Mouse (Mus musculus): Measurements from ENCODE around the gene Guca2a.

DNA sequence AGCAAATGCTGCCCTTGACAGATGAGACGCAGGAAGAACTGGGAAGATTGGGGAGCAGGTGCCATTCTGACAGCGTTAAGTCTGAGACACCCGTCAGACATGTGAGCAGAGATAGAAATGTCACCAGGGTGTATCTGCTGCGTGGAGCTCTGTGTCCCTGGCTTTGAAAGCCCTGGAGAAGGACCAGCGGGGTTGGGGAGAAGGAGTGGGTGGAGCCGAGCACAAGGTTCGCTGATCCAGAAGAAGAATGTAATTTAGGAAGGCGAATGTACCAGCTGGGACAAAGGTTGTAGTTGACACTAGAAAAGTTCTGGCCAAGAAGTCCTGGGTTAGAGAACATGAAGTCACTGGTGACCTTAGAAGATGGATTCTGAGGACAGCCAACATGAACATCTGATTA is 28.6 kb downstream of the Guca2a start:
- TF ChIP-seq CTCF (IDR thresholded peaks at IDR 0.05; ENCODE audit: low read depth, low read length) (no peak), POLR2A (IDR thresholded peaks at IDR 0.05; ENCODE audit: extremely low read depth, insufficient read depth, low read length) (no peak)
